Mouse (Mus musculus) cerebellum, postnatal 10 days (tissue): ENCODE measurements at regions not wholly inside any gene's neighbourhood (a gene's known extent, or its start where the extent isn't known, plus 50 kb on each side); places are given as distances from the start of the nearest gene placed in this dataset.

ENCODE experiments used
- DNase-seq, 2 experiments: peaks; one replicate each; pipeline ENCODE4 v3.0.0; 2021; ENCODE audit warnings: mixed read lengths in 2 of 2

DNA sequence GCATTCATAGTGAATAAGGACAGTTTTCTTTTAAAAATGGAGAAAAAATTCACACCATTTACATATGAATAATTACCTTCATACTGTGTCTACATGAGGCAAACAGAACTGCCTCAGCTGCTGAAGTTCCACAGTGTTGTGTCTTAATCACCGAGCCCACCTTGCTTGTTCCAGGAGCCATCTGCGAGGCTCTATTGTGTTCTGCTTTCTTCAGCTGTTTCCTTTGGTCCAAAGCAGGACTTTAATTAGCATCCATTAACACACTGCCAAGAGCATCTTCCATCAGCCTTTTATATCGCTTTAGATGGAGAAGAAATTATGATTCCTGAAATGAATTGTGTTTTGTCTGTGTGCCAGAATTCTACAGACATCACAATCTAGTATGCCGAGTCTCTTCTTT is 3423.1 kb upstream of the Lrrc6 start:
- peak; percentile 49 to 54 for DNase-seq

DNA sequence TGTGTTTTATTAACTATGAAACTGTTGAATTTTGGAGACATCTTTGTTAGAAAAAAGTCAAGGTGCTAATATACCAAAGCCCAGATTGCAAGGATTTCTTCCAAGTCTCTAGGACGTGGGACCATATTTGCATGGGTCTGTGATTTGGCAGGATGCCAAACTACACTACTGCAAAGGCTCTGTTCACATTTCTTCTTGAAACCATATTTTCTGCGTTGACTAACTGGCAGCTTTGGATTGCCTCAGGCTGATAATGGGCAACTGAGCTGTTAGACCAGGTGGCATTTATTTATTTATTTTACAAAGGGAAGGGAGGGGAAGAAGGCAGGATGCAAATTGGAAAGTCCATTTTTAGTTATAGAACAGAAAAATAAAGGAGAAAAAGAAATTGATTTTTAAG is 3422.6 kb upstream of the Lrrc6 start:
- DNase-seq: peak; percentile 75 to 78

DNA sequence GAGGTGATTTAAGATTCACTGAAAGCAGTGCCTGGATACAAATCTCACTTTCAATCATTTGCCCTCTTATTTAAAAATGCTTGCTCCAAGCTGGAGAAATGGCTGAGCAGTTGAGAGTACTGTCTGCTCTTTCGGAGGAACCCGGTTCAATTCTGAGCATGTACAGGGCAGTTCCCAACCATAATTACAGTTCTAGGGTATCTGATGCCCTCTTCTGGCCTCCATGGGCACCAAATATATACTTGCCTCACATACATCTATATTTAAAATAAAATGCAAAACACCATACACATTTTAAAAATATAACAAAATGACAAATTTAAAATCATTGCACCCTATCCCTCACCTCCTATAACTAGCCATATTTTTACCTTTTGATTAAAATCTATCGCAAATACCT is 3421.5 kb upstream of the Lrrc6 start:
- peak; percentile 6 to 9 for DNase-seq

DNA sequence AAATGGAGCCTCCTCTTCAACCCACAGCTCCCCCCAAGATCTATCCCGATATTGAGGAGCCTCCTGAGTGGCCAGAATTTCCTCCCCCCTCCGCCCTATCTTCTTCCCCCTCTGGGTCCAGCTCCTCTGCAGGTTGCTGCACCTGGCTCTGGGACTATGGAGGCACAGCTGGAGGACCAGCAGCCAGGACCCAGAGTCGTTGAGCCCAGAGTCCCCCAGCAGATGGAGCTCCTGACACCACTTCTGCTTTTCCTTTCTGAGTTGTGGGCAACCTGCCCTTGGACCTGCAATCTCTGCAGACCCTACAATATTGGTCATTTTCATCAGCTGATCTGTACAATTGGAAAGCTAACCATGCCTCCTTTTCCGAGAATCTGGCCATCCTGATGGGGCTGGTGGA is 3385.1 kb upstream of the Lrrc6 start:
- DNase-seq: peak; percentile 5 to 10

DNA sequence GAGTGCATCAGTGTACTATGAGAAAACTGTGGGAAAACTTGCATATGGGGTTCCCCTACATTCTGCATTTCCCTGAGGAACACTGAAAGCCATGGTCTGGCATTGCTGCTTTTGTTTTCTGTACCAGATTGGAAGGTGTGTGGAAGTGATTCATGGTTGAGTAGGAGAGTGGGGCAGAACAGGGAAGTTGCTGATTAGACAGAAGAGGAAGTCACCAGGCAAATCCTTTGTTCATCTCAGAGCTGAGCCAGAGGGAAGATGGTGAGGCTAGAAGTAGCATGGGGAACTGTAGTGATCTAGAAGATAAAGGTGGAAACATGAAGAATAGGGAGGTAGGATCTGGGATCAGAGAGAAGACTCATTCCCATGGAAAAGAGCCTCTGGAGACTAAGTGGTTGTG is 3377.8 kb upstream of the Lrrc6 start:
- no peak for DNase-seq

DNA sequence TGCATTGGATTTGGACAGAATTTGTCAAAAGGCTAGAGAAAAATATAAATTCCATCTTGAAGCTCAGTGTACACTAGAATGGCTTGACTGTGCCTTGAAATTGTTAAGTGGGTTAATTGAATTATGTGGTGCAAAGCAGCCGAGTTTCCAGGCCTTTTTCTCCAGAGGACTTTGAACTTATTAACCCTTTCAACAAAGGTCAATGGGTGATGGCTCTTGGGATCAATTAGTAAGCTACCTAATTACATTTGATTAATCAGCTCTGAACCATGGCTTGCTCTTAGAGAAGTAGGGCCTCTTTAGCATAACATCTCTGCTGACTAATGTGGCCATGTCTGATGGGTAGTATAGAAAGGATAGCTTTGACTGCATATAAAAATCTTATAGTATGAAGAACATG is 3352.8 kb upstream of the Lrrc6 start:
- DNase-seq: no peak

DNA sequence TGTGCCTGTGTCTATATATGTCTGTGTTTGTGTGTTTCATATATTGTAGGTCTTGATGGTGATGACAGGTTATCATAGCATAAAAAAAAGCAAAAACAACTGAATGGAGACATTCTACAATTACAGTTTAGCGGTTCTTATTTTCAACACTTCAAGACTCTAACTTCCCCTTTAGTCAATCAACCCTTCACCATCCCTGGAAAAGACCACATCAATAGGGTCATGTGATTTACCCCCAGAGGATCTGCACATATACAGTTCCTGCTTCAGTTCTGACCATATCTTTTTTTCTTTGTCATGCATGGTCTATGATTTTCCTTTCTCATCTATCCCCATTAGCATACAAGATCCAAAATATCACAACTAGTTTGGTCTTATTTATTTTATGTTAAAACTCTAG is 3348.9 kb upstream of the Lrrc6 start:
- no peak for DNase-seq
